Comparison of ENCODE assay signal across 8 mouse cellular contexts in the genomic region with DNA sequence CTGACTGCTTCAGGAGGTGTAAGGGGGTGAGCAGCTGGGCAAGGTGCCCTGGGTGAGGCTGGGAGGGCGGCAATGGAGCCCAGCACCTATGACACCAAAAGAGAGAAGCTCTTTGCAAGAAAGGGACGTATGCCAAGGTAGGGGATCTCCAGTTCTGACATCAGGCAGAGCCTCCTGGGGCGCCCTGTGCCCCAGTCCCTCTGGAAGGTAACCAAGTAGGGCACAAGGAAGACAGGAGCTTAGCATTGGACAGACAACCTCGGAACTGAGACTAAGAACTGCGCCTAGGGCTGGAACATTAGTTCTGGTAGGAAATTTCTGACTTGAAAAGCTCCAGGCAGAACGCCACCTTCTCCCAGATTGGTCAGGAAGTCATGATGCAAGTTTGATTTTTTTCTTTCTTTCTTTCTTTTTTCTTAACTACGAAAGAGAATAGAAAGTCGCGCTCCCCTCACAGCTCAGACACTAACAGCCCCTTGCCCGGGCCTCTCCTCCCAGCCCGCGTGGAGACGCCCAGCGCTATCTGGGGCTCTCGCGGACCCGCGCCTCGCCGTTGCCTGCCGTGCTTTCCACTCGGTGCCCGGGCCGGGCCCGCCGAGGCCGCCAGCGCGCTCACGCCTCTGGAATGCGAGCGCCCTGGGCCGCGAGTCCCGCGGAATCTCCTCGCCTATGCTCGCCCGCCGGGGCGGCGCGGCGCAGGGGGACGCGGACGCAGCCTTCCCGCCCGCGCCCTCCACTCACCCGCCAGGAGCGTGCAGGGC. TPM values are rescaled to one million over a fixed set of nuclear protein-coding genes. Genes with fewer than 3 reads are reported as not detected.
A peak's percentile ranks its signal among the peaks of the same experiment; 100 is the strongest.
DNase-seq lines count a peak whose midpoint lies in the region; ATAC-seq and TF ChIP-seq lines count a peak whose summit lies in the region.

No protein-coding gene starts in this region.

- H3K4me1 ChIP-seq in forebrain, embryonic 16.5 days (replicated peaks; ENCODE audit: control insufficient read depth, insufficient read depth, low read length): peaks cover 25% of the 10 kb centered on the region
- H3K4me1 ChIP-seq in intestine, embryonic 15.5 days (replicated peaks): peaks cover 48% of the 10 kb centered on the region
- peaks cover 32% of the 10 kb centered on the region for H3K4me1 ChIP-seq in lung, adult 2 months (ENCODE audit: control insufficient read depth, insufficient read depth, low read length)
- peaks cover 10% of the 10 kb centered on the region for H3K4me1 ChIP-seq in small intestine, adult 2 months (ENCODE audit: control insufficient read depth, insufficient read depth, insufficient read length, low read length)

- H3K9me3 ChIP-seq in forebrain, embryonic 16.5 days (ENCODE audit: control insufficient read depth, low read length): no peaks in the 10 kb centered on the region
- no peaks in the 10 kb centered on the region for H3K9me3 ChIP-seq in intestine, embryonic 15.5 days

- TF ChIP-seq CTCF in lung, adult 2 months (IDR thresholded peaks at IDR 0.05; ENCODE audit: insufficient read depth, low read length): no peak
- no peak for TF ChIP-seq CTCF in small intestine, adult 2 months (IDR thresholded peaks at IDR 0.05; ENCODE audit: extremely low read depth, insufficient read length, insufficient replicate concordance, low read depth, low read length)

- TF ChIP-seq POLR2A in lung, adult 2 months (IDR thresholded peaks at IDR 0.05; ENCODE audit: borderline replicate concordance, extremely low read depth, low read depth, low read length): no peak
- TF ChIP-seq POLR2A in small intestine, adult 2 months (IDR thresholded peaks at IDR 0.05; ENCODE audit: low read depth, low read length): no peak

- no peaks in the 10 kb centered on the region for H3K36me3 ChIP-seq in forebrain, embryonic 16.5 days (ENCODE audit: control insufficient read depth, insufficient read depth)
- no peaks in the 10 kb centered on the region for H3K36me3 ChIP-seq in intestine, embryonic 15.5 days
- H3K36me3 ChIP-seq in small intestine, adult 2 months (ENCODE audit: control insufficient read depth, insufficient read depth, low read length): no peaks in the 10 kb centered on the region

- peak; percentile 38 for DNase-seq in gastrocnemius, adult 18-20 months (ENCODE audit: low spot score)
- DNase-seq in gastrocnemius, postnatal 25 days: no peak
- peak; percentile 77 for DNase-seq in adrenal gland, postnatal 14 days
- DNase-seq in lung, adult 2 months: peak; percentile 57
- DNase-seq in yolk sac, embryonic 10.5 days (ENCODE audit: low spot score): no peak

- H3K4me2 ChIP-seq in forebrain, embryonic 16.5 days (ENCODE audit: low read length): peak overlapping the region; percentile 67
- H3K4me2 ChIP-seq in intestine, embryonic 15.5 days (replicated peaks): peak overlapping the region; percentile 92

- 4% methylated on average over 52 of the region's 52 CpGs for WGBS in forebrain, embryonic 16.5 days
- 3% methylated on average over 50 of the region's 52 CpGs for WGBS in intestine, embryonic 15.5 days
- WGBS in lung, adult 2 months: 2% methylated on average over 52 of the region's 52 CpGs
- 6% methylated on average over 52 of the region's 52 CpGs for WGBS in small intestine, adult 2 months

- peak; percentile 51 for ATAC-seq in forebrain, embryonic 16.5 days
- ATAC-seq in intestine, embryonic 15.5 days: peak; percentile 57

- H3K4me3 ChIP-seq in forebrain, embryonic 16.5 days (replicated peaks; ENCODE audit: low read length): peak overlapping the region; percentile 52
- peak overlapping the region; percentile 87 for H3K4me3 ChIP-seq in intestine, embryonic 15.5 days (replicated peaks)
- peak overlapping the region; percentile 71 for H3K4me3 ChIP-seq in lung, adult 2 months (replicated peaks; ENCODE audit: extremely low read depth, low read depth, low read length)
- H3K4me3 ChIP-seq in small intestine, adult 2 months (ENCODE audit: low read depth, low read length): peak overlapping the region; percentile 93

- H3K27me3 ChIP-seq in forebrain, embryonic 16.5 days (replicated peaks; ENCODE audit: control insufficient read depth, insufficient read depth, low read length): peaks cover 22% of the 10 kb centered on the region
- H3K27me3 ChIP-seq in intestine, embryonic 15.5 days (replicated peaks): no peaks in the 10 kb centered on the region
- no peaks in the 10 kb centered on the region for H3K27me3 ChIP-seq in small intestine, adult 2 months (ENCODE audit: control insufficient read depth, insufficient read depth, low read length)

- peak overlapping the region; percentile 61 for H3K9ac ChIP-seq in forebrain, embryonic 16.5 days (replicated peaks; ENCODE audit: low read depth, low read length)
- H3K9ac ChIP-seq in intestine, embryonic 15.5 days: peak overlapping the region; percentile 85

- no peak overlapping the region for H3K27ac ChIP-seq in forebrain, embryonic 16.5 days (ENCODE audit: low read length)
- H3K27ac ChIP-seq in intestine, embryonic 15.5 days: peak overlapping the region; percentile 90
- H3K27ac ChIP-seq in small intestine, adult 2 months (ENCODE audit: insufficient read depth, low read depth, low read length): peak overlapping the region; percentile 38

RNA-seq across cellular contexts. Expression of gene Piezo1, which starts 0.7 kb away (rescaled TPM):
- total RNA-seq in gastrocnemius, adult 18-20 months (2021): 10 to 100 TPM; 11.5 to 13.2 TPM
- total RNA-seq in gastrocnemius, postnatal 25 days (2021): 10 to 100 TPM; 12.3 to 14.0 TPM
- total RNA-seq in adrenal gland, postnatal 14 days (2021): 23.2 and 29.9 TPM in 2 replicates
- 1.9 and 3.4 TPM in 2 replicates for polyA plus RNA-seq in forebrain, embryonic 16.5 days (2015; fragmentation: Nextera tagmentation; extraction: Ambion mirVana)
- 10.8 and 12.2 TPM in 2 replicates for polyA plus RNA-seq in intestine, embryonic 15.5 days (2015; fragmentation: Nextera tagmentation; extraction: Ambion mirVana)
- 192 and 213 TPM in 2 replicates for polyA plus RNA-seq in lung, adult 2 months (2012; rRNA removed)
- polyA plus RNA-seq in small intestine, adult 2 months (2012; rRNA removed): 29.5 and 36.4 TPM in 2 replicates

RNA-seq across cellular contexts. Expression of gene Cdt1, which starts 17.4 kb away (rescaled TPM):
- total RNA-seq in gastrocnemius, adult 18-20 months (2021): under 1 TPM; 0.30 to 0.66 TPM
- total RNA-seq in gastrocnemius, postnatal 25 days (2021): 1 to 10 TPM in 1 of 2 experiments, under 1 TPM in 1; 0.82 to 1.1 TPM
- 15.5 and 15.8 TPM in 2 replicates for total RNA-seq in adrenal gland, postnatal 14 days (2021)
- polyA plus RNA-seq in forebrain, embryonic 16.5 days (2015; fragmentation: Nextera tagmentation; extraction: Ambion mirVana): 12.0 and 13.9 TPM in 2 replicates
- 40.3 and 41.8 TPM in 2 replicates for polyA plus RNA-seq in intestine, embryonic 15.5 days (2015; fragmentation: Nextera tagmentation; extraction: Ambion mirVana)
- 11.7 and 12.2 TPM in 2 replicates for polyA plus RNA-seq in lung, adult 2 months (2012; rRNA removed)
- polyA plus RNA-seq in small intestine, adult 2 months (2012; rRNA removed): 26.8 and 64.8 TPM in 2 replicates

RNA-seq across cellular contexts. Expression of gene Aprt, which starts 26.3 kb away (rescaled TPM):
- total RNA-seq in gastrocnemius, adult 18-20 months (2021): 10 to 100 TPM; 39.6 to 40.1 TPM
- total RNA-seq in gastrocnemius, postnatal 25 days (2021): 10 to 100 TPM; 35.7 to 36.9 TPM
- total RNA-seq in adrenal gland, postnatal 14 days (2021): 71.3 and 74.9 TPM in 2 replicates
- 184 and 204 TPM in 2 replicates for polyA plus RNA-seq in forebrain, embryonic 16.5 days (2015; fragmentation: Nextera tagmentation; extraction: Ambion mirVana)
- 545 and 612 TPM in 2 replicates for polyA plus RNA-seq in intestine, embryonic 15.5 days (2015; fragmentation: Nextera tagmentation; extraction: Ambion mirVana)
- 108 and 109 TPM in 2 replicates for polyA plus RNA-seq in lung, adult 2 months (2012; rRNA removed)
- 327 and 537 TPM in 2 replicates for polyA plus RNA-seq in small intestine, adult 2 months (2012; rRNA removed)

Comparison
In these comparisons a context has a peak if more than half of its experiments do, and no peak if none do; other contexts are left out.
1. DNase-seq: peak in gastrocnemius, adult 18-20 months (single experiment), adrenal gland, postnatal 14 days (single experiment) and lung, adult 2 months (single experiment); none in gastrocnemius, postnatal 25 days (single experiment) and yolk sac, embryonic 10.5 days (single experiment).
2. Peak in every context shown above with its lines, with median percentiles within 50 percentile points of each other: H3K4me3 ChIP-seq.